Mouse (Mus musculus) adrenal gland, postnatal 36 days (tissue): ENCODE measurements around the gene Kcnip1. TPM values are rescaled to one million over a fixed set of nuclear protein-coding genes. Genes with fewer than 3 reads are reported as not detected.

ENCODE experiments used
- DNase-seq, 2 experiments: peaks; one replicate each; pipeline ENCODE4 v3.0.0; 2021; ENCODE audit warnings: mixed read lengths in 1 of 2
- total RNA-seq, 2 experiments: library from RNA; stranded (reverse); gene quantifications; 2 replicates each; pipeline ENCODE4 v1.2.3; 2021

Kcnip1 gene
- total RNA-seq, 2 experiments from 2014 or later, result 2.2 to 3.5 TPM

- DNase-seq, result no peak
Observed at GRCm38 (mm10) chr11:33990002-33990401, 3.0 kb downstream of the Kcnip1 start.

GRCm38 (mm10) chr11:33986525-33986924, 6.4 kb downstream of the Kcnip1 start:
- no peak for DNase-seq

- no peak for DNase-seq
Observed at GRCm38 (mm10) chr11:33980146-33980545, 12.8 kb downstream of the Kcnip1 start.

GRCm38 (mm10) chr11:33975121-33975520, 17.8 kb downstream of the Kcnip1 start:
- no peak for DNase-seq

- no peak for DNase-seq
Observed at GRCm38 (mm10) chr11:33974341-33975040, 18.5 kb downstream of the Kcnip1 start.

- peak in 1 of 2 experiments; percentile 13 for DNase-seq
Observed at GRCm38 (mm10) chr11:33972114-33972513, 20.8 kb downstream of the Kcnip1 start.

GRCm38 (mm10) chr11:33969199-33969598, 23.8 kb downstream of the Kcnip1 start:
- DNase-seq, result no peak

- no peak for DNase-seq
Observed at GRCm38 (mm10) chr11:33967708-33968107, 25.2 kb downstream of the Kcnip1 start.

GRCm38 (mm10) chr11:33965380-33965779, 27.6 kb downstream of the Kcnip1 start:
- no peak for DNase-seq

- no peak for DNase-seq
Observed at GRCm38 (mm10) chr11:33962688-33963407, 30.1 kb downstream of the Kcnip1 start, which contains the start of gene Kcnmb1. Gene Kcnmb1 (plus strand): TSS chr11:33963013.

- no peak for DNase-seq
Observed at GRCm38 (mm10) chr11:33962178-33962577, 30.8 kb downstream of the Kcnip1 start.

GRCm38 (mm10) chr11:33958713-33959112, 34.2 kb downstream of the Kcnip1 start:
- peak; percentile 42 to 50 for DNase-seq

- DNase-seq, result no peak
Observed at GRCm38 (mm10) chr11:33957595-33957994, 35.4 kb downstream of the Kcnip1 start.

- no peak for DNase-seq
Observed at GRCm38 (mm10) chr11:33956623-33957022, 36.3 kb downstream of the Kcnip1 start.

GRCm38 (mm10) chr11:33955982-33956381, 37.0 kb downstream of the Kcnip1 start:
- DNase-seq, result no peak

GRCm38 (mm10) chr11:33951684-33952625, 41.0 kb downstream of the Kcnip1 start:
- DNase-seq, result no peak

GRCm38 (mm10) chr11:33951155-33951554, 41.8 kb downstream of the Kcnip1 start:
- DNase-seq, result no peak

GRCm38 (mm10) chr11:33946501-33946900, 46.5 kb downstream of the Kcnip1 start:
- no peak for DNase-seq

GRCm38 (mm10) chr11:33944786-33945328, 48.1 kb downstream of the Kcnip1 start:
- DNase-seq, result no peak

GRCm38 (mm10) chr11:33944067-33944785, 48.7 kb downstream of the Kcnip1 start:
- DNase-seq, result peak; percentile 25 to 31

- DNase-seq, result no peak
Observed at GRCm38 (mm10) chr11:33943565-33943964, 49.4 kb downstream of the Kcnip1 start.
